Mouse (Mus musculus) monocyte, adult 2 months (primary cell): ENCODE results near the gene Ptger4.

Experiments
- DNase-seq, 2 experiments: peaks; one replicate each; pipeline ENCODE4 v3.0.0; 2022; ENCODE audit warnings: low spot score in 2 of 2, low read depth in 1 of 2

Gene Ptger4

DNA sequence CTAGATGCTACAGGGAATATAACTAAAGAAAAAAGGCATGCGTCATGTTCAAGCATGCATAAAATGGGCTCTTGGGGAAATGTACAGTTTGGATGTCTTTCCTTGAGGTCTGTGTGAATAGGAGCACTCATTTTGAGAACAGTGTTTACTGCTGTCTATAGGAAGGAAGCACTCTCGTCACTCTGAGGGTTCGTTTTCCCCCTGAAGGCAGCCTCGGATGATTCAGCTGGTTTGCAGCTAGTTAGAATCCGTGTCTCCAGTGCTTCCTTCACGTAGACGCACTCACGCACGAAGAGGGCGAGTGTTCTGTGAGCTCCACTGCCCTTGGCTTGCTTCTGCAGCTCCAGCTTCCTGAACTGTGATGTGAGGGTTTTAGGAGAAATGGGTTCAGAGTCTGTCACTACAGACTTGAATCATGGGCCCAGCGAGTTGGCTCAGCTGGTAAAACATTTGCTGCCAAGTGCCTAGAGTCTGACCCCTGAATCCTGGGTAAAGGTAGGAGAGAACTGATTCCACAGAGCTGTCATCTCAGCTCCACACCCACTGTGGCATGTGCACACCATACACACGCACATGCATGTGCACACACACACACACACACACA is 70.7 kb downstream of the Ptger4 start:
- no peak for DNase-seq

DNA sequence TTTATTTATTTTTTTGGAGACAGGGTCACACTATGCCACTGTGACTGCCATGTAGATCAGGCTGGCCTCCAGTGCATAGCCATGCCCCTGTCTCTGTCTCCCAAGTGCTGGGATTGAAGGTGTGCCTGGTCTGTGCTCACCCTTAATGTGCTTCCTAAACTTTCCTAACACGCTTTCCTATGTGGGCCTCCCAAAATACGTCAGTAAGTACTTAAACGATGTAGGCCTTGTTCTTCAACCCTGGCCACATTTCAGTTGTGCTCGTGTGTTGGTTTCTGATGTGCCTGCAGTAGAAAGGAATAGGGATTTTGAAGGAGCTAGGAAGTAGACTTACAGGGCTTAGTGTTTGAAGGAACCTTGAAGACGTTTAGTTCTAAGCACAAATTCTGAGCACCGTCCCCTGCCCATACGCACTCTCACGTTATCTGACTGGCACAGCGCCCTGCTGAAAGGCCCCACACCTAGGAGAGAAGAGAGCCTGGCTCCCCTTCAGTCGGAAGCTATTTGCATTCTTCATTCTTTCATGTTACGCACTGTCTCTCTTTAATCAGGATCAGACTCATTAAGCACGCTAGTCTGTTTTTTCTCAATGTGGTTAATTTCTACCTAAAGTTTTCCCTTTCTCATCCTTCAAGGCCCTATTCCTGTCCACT is 78.7 kb downstream of the Ptger4 start:
- no peak for DNase-seq

DNA sequence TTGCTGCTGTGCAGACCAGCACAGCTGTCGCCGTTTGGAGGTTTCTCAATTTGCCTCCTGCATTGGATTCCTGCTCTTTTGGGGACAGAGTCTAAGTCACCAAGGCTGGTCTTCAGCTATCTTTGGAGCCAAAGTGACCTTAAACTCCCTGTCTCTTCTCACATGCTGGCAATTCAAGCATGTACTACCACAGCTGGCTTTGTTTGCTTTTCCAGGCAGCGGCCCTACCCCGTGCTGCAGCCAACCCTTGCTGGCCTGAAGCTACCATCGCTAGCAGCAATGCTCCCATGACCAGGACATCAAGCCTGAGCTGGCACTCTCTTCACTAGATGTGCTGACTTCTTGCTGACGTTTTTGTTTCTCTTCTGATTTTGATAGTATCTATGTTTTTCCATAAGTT is 85.2 kb downstream of the Ptger4 start:
- DNase-seq: no peak

DNA sequence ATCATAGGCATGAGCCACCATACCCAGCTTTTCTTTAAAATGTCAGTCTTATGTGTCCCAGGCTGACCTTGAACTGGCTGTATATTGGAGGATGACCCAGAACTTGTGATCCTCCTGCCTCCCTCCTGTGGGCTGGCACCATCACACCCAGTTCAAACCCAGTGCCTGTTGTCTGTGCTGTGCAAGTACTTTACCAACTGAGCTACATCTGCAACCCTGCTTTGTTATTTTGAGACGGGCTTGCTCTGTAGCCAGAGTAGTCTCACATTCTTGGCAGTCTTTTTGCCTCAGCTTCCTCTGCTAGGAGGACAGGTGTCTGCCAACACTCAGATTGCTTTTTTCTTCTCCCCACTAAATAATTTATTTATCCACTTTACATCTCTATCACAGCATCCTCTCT is 86.6 kb downstream of the Ptger4 start:
- DNase-seq: no peak
